Mouse (Mus musculus) lung, embryonic 15.5 days (tissue): ENCODE data around the gene Galnt9. TPM values are rescaled to one million over a fixed set of nuclear protein-coding genes. Genes with fewer than 3 reads are reported as not detected.

Experiments used
- ATAC-seq: fragments of 200-750 bp; cut with Nextera tagmentation; 2 replicates; pipeline ENCODE4 v1.8.0; 2017; ENCODE audit warnings: moderate number of reproducible peaks, borderline replicate concordance; ENCODE audit not compliant: low FRiP score, low TSS enrichment; ENCODE audit errors: extremely low read depth
- H3K27ac ChIP-seq: fragments of 300-500 bp; sonication (generic); 2 replicates; pipeline ENCODE4 v1.5.1; 2015; ENCODE audit warnings: moderate library complexity, mild to moderate bottlenecking, inconsistent platforms
- H3K27me3 ChIP-seq: fragments of 300-500 bp; sonication (generic); 2 replicates; pipeline ENCODE4 v1.6.1; 2015; ENCODE audit warnings: inconsistent platforms
- H3K36me3 ChIP-seq: fragments of 300-500 bp; sonication (generic); 2 replicates; pipeline ENCODE4 v1.6.1; 2015; ENCODE audit warnings: inconsistent platforms
- H3K4me1 ChIP-seq: fragments of 300-500 bp; sonication (generic); 2 replicates; pipeline ENCODE4 v1.6.1; 2015; ENCODE audit warnings: inconsistent platforms
- H3K4me2 ChIP-seq: fragments of 300-500 bp; sonication (generic); 2 replicates; pipeline ENCODE4 v1.6.1; 2015; ENCODE audit warnings: inconsistent platforms, mild to moderate bottlenecking, moderate library complexity
- H3K4me3 ChIP-seq: fragments of 300-500 bp; sonication (generic); 2 replicates; pipeline ENCODE4 v1.5.1; 2015; ENCODE audit warnings: mild to moderate bottlenecking, inconsistent platforms
- H3K9ac ChIP-seq: fragments of 300-500 bp; sonication (generic); 2 replicates; pipeline ENCODE4 v1.6.1; 2015; ENCODE audit warnings: inconsistent platforms
- H3K9me3 ChIP-seq: fragments of 300-500 bp; sonication (generic); 2 replicates; pipeline ENCODE4 v1.6.1; 2016; ENCODE audit warnings: inconsistent platforms
- WGBS: fragments of 180-500 bp; shearing (Covaris S2); methylation state at CpG from one replicate; pipeline ENCODE4 v1.1.7; 2015; 5-methylcytosine and 5-hydroxymethylcytosine counted together
- polyA plus RNA-seq: library from polyadenylated mRNA; unstranded; fragments of >200 nt; fragmentation: Nextera tagmentation; extraction: Ambion mirVana; gene quantifications from 2 replicates; pipeline ENCODE4 v1.2.1, GENCODE M21; 2015

Galnt9 gene
- polyA plus RNA-seq, 1 experiment from 2014 or later: 0.25 TPM

- Histone ChIP-seq H3K9ac (no peak overlapping the region), H3K36me3 (no peaks in the 10 kb centered on the region), H3K4me3 (no peak overlapping the region), H3K27ac (no peak overlapping the region), H3K27me3 (peaks cover 45% of the 10 kb centered on the region), H3K4me2 (no peak overlapping the region), H3K9me3 (no peaks in the 10 kb centered on the region), H3K4me1 (0 out of 2 replicates have a peak, but pooled peaks cover 4% of the 10 kb centered on the region)
- WGBS: 65% methylated on average over 6 of the region's 6 CpGs
- no peak for ATAC-seq
Observed at GRCm38 (mm10) chr5:110541456-110541855, 2.7 kb upstream of the Galnt9 start.

GRCm38 (mm10) chr5:110544691-110545069, 525 bp downstream of the Galnt9 start:
- WGBS: 3% methylated on average over 24 of the region's 24 CpGs
- no peak overlapping the region for H3K4me3 ChIP-seq
- no peaks in the 10 kb centered on the region for H3K9me3 ChIP-seq
- peaks cover 58% of the 10 kb centered on the region for H3K27me3 ChIP-seq
- no peak overlapping the region for H3K27ac ChIP-seq
- H3K36me3 ChIP-seq: no peaks in the 10 kb centered on the region
- H3K9ac ChIP-seq: no peak overlapping the region
- peak; percentile 23; the same call in 1 of the 2 replicates for ATAC-seq
- H3K4me2 ChIP-seq: peak overlapping the region; percentile 61; the same call in 1 of the 2 replicates
- 0 out of 2 replicates have a peak, but pooled peaks cover 4% of the 10 kb centered on the region for H3K4me1 ChIP-seq

DNA sequence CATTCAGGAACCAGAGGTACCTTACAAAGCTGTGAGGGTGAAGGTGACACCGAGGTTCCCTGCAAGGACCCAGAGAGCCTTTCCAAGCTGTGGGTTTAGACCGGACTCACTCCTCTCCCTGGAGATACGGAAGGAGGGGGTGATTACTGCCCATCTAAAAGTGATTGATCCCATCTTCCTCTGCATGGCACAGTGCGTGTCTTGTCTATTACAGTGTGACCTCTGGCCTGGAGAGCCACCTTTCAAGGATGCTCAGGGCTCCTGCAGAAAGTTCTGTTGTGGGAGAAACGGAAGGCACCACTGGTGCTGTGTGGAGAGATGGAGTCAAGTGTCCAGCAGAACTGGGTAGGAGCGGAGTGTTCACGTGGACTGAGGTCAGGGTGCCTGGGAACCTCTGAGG, 1.2 kb downstream of the Galnt9 start:
- Histone ChIP-seq H3K4me2 (no peak overlapping the region), H3K9ac (no peak overlapping the region), H3K4me1 (0 out of 2 replicates have a peak, but pooled peaks cover 4% of the 10 kb centered on the region), H3K4me3 (no peak overlapping the region), H3K27ac (no peak overlapping the region), H3K36me3 (no peaks in the 10 kb centered on the region), H3K27me3 (peaks cover 58% of the 10 kb centered on the region), H3K9me3 (no peaks in the 10 kb centered on the region)
- 72% methylated on average over 7 of the region's 7 CpGs for WGBS
- ATAC-seq: no peak

GRCm38 (mm10) chr5:110546136-110546535, 2.0 kb downstream of the Galnt9 start:
- Histone ChIP-seq H3K9ac (no peak overlapping the region), H3K27me3 (peaks cover 58% of the 10 kb centered on the region), H3K4me2 (no peak overlapping the region), H3K9me3 (no peaks in the 10 kb centered on the region), H3K36me3 (no peaks in the 10 kb centered on the region), H3K4me3 (no peak overlapping the region), H3K4me1 (0 out of 2 replicates have a peak, but pooled peaks cover 4% of the 10 kb centered on the region), H3K27ac (no peak overlapping the region)
- WGBS: 79% methylated on average over 11 of the region's 11 CpGs
- no peak for ATAC-seq

DNA sequence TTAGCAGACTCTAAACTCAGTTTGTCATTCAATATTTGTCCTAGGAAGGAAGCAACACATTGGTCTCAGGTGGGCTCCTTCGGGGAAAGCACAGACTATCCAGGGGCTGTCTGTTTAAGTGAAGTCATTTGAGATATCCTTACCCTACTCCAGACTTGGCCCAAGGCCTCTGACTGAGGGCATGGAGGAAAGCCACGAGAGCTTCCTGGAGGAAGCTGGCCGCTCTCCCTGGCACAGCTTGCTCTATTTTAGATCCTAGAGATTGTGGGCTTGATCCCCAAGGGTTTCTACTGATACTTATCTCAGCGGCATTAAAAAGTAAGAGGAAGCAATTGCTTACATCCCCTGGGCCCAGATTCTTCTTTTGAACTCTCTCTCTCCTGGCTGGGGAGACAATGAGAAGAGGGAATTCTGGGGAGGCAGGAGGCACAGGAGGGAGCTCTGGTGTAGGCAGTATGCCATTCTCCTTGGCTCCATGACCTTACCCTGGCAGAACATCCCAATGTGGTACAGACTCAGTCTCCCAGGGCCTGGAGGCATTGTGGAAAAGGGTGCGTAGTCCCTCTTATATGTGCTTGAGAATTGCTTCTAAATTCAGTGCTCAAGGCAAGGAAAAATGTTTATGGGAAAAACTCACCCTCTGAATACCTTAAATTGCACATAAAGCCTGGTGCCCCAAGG, 2.7 kb downstream of the Galnt9 start:
- no peak overlapping the region for H3K9ac ChIP-seq
- H3K36me3 ChIP-seq: no peaks in the 10 kb centered on the region
- H3K4me3 ChIP-seq: no peak overlapping the region
- H3K4me2 ChIP-seq: no peak overlapping the region
- no peaks in the 10 kb centered on the region for H3K9me3 ChIP-seq
- ATAC-seq: no peak
- 75% methylated on average over 5 of the region's 5 CpGs for WGBS
- peaks cover 53% of the 10 kb centered on the region for H3K27me3 ChIP-seq
- H3K27ac ChIP-seq: no peak overlapping the region
- H3K4me1 ChIP-seq: 0 out of 2 replicates have a peak, but pooled peaks cover 4% of the 10 kb centered on the region

- 43% methylated on average over 7 of the region's 7 CpGs for WGBS
- Histone ChIP-seq H3K27ac (no peak overlapping the region), H3K9me3 (no peaks in the 10 kb centered on the region), H3K4me1 (0 out of 2 replicates have a peak, but pooled peaks cover 4% of the 10 kb centered on the region), H3K9ac (no peak overlapping the region), H3K4me2 (no peak overlapping the region), H3K4me3 (no peak overlapping the region), H3K27me3 (peaks cover 43% of the 10 kb centered on the region), H3K36me3 (no peaks in the 10 kb centered on the region)
- no peak for ATAC-seq
Observed at GRCm38 (mm10) chr5:110548446-110548845, 4.3 kb downstream of the Galnt9 start.

DNA sequence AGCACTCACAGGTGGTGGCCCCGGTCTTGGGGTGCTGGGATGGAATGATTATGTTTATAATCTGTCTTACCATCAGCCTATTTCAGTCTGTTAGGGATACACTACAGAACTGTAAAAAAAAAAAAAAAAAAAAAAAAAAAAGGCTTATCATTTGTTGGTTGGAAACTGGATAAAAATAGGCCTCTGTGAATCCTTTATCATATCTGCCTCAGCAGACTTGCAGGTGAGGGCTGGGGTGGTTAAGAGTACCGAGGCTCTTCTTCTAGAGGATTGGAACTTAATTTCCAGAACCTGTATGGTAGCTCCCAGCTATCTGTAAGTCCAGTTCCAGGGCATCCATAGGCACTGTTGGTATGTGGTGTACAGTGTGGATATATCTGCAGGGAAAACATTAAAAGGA, 6.0 kb downstream of the Galnt9 start:
- Histone ChIP-seq H3K4me3 (no peak overlapping the region), H3K4me2 (no peak overlapping the region), H3K36me3 (no peaks in the 10 kb centered on the region), H3K9me3 (no peaks in the 10 kb centered on the region), H3K4me1 (no peaks in the 10 kb centered on the region), H3K27me3 (peaks cover 25% of the 10 kb centered on the region), H3K9ac (no peak overlapping the region), H3K27ac (no peak overlapping the region)
- 56% methylated on average over 2 of the region's 2 CpGs for WGBS
- ATAC-seq: no peak

- no peak for ATAC-seq
- no peak overlapping the region for H3K4me3 ChIP-seq
- H3K4me2 ChIP-seq: no peak overlapping the region
- H3K36me3 ChIP-seq: no peaks in the 10 kb centered on the region
- no peak overlapping the region for H3K9ac ChIP-seq
- H3K4me1 ChIP-seq: no peaks in the 10 kb centered on the region
- 17% methylated on average over 4 of the region's 4 CpGs for WGBS
- peaks cover 19% of the 10 kb centered on the region for H3K27me3 ChIP-seq
- no peaks in the 10 kb centered on the region for H3K9me3 ChIP-seq
- H3K27ac ChIP-seq: no peak overlapping the region
Observed at GRCm38 (mm10) chr5:110550841-110551240, 6.7 kb downstream of the Galnt9 start.

- no peak for ATAC-seq
- Histone ChIP-seq H3K9me3 (no peaks in the 10 kb centered on the region), H3K9ac (no peak overlapping the region), H3K4me3 (no peak overlapping the region), H3K4me1 (no peaks in the 10 kb centered on the region), H3K4me2 (no peak overlapping the region), H3K27ac (no peak overlapping the region), H3K36me3 (no peaks in the 10 kb centered on the region), H3K27me3 (peaks cover 7% of the 10 kb centered on the region; the same call in 1 of the 2 replicates)
- WGBS: 65% methylated on average over 3 of the region's 3 CpGs
Observed at GRCm38 (mm10) chr5:110552005-110552404, 7.8 kb downstream of the Galnt9 start.

GRCm38 (mm10) chr5:110553315-110553714, 9.2 kb downstream of the Galnt9 start:
- no peak for ATAC-seq
- no peak overlapping the region for H3K4me3 ChIP-seq
- 67% methylated on average over 4 of the region's 4 CpGs for WGBS
- no peaks in the 10 kb centered on the region for H3K27me3 ChIP-seq
- no peaks in the 10 kb centered on the region for H3K36me3 ChIP-seq
- no peak overlapping the region for H3K27ac ChIP-seq
- no peak overlapping the region for H3K4me2 ChIP-seq
- H3K4me1 ChIP-seq: no peaks in the 10 kb centered on the region
- no peak overlapping the region for H3K9ac ChIP-seq
- H3K9me3 ChIP-seq: no peaks in the 10 kb centered on the region

GRCm38 (mm10) chr5:110555198-110555597, 11.0 kb downstream of the Galnt9 start:
- H3K9ac ChIP-seq: no peak overlapping the region
- no peak for ATAC-seq
- H3K9me3 ChIP-seq: no peaks in the 10 kb centered on the region
- no peaks in the 10 kb centered on the region for H3K36me3 ChIP-seq
- H3K4me3 ChIP-seq: no peak overlapping the region
- no peak overlapping the region for H3K27ac ChIP-seq
- WGBS: 39% methylated on average over 2 of the region's 2 CpGs
- H3K4me2 ChIP-seq: no peak overlapping the region
- H3K27me3 ChIP-seq: no peaks in the 10 kb centered on the region
- no peaks in the 10 kb centered on the region for H3K4me1 ChIP-seq

DNA sequence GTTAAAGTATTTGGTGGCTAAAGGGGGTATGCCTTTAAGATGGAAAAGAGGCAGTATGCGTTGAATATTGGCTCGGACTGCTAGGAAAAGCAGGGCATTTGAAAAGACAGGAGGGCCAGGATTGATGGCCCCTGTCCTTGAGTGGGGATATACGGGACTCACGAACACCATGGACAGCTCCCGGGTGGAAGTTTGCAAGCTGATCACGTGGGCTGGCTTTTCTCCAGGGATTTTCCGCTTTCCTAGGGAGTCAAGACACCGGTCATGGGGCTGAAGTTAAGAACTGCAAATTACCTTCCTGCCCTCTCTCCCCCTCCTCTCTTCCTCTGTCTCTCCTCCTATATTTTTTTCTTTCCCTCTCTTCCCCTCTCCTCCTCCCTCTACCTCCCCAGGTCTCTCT, 14.2 kb downstream of the Galnt9 start:
- Histone ChIP-seq H3K27ac (no peak overlapping the region), H3K4me1 (no peaks in the 10 kb centered on the region), H3K4me2 (no peak overlapping the region), H3K9ac (no peak overlapping the region), H3K9me3 (no peaks in the 10 kb centered on the region), H3K27me3 (no peaks in the 10 kb centered on the region), H3K36me3 (no peaks in the 10 kb centered on the region), H3K4me3 (no peak overlapping the region)
- 6% methylated on average over 8 of the region's 8 CpGs for WGBS
- ATAC-seq: no peak
